Mouse (Mus musculus) embryo, embryonic 11.5 days (tissue): ENCODE measurements around the gene Rfesd.

Experiments used
- DNase-seq: peaks from one replicate; pipeline ENCODE4 v3.0.0-alpha.2; 2012; ENCODE audit warnings: low read depth, low spot score

Gene Rfesd

DNA sequence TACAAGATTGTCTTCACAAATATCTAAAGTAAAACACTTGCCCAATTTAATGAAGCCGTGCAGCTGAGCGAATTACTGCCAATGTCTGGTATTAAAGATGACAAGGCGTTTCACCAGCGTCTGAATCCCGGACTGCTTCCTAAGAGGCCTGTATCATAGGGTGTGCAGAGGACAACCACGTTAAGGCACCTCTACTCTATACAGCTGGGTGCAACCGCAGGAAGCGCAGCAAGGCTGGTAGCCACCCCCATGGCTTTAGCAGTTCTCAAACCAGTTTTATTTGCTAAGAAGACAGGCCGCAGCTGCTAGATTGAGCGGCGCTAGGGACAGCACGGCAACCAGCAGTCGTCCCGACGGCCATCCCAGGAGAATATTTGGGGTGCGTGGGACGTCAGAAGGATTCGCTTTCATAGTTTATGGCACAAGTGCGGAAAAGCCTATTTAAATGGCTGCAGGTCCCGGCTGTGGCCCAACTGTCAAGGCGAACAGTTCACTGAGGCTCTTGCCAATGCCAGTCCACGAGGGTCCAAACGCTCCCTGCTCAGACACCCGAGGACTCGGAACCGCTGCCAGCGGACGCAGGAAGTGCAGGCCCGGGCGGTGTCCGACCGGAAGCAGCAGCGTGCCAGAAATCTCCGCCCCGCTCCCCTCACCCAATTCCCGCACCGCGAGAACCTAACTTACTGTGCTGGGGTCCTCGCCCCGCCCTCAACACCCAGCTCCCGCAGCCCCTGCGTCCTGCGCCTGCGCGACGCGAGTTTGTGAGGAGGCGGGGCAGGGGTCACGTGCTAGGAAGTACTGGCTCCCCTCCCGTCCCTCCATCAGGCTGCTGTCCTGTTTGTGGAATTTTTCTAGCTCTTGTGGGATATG lies at the start of gene Rfesd:
TSS of gene Rfesd (minus strand) at position 746 of the 870 bp plus-strand sequence.
- peak; percentile 97 for DNase-seq

DNA sequence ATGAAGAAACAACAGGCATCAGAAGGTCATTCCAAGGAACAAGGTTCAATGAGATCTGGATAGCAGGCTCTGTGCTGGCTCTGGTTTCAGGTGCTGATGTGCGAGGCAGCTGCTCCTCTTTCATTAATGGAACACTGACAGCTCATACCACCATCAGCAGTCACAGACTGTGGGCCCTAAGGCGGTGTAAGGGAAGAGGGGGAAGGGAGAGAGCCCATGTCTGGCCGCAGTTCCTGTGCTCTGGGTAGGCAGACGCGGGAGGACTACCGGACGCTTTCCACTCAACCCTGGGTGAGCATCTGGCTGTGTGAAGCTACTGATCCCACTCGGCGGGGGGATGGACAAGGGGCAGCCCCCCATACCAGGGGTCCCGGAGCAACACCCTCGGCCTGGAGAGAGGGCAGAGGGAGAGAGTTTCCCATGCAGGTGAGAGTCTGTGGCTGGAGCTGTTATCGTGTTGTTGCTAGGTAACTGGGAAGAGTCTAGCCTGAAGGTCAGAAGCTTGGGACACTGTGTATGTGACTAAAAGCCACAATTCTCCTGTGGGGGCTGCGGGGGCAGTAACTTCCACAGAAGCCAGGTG lies 45.9 kb upstream of the Rfesd start:
- DNase-seq, result no peak

DNA sequence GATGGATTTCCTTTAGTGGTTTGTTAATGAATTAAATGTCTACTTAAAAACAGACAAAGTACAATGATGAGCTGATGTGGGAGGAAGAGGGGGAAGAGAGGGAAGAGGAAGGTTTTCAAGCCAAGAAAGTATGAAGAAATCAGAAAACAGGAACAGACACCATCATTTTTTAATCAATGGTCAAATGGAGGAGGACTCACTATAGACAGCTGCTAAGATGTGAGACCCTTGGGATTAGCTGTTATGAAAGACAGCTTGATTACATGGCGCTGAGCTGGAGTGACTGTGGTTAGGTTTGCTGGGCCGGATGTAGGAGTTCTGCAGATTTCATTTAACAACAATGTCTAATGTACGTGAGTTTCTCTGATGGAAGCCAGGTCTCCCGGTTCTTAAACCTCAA lies 45.0 kb upstream of the Rfesd start:
- DNase-seq, result no peak

DNA sequence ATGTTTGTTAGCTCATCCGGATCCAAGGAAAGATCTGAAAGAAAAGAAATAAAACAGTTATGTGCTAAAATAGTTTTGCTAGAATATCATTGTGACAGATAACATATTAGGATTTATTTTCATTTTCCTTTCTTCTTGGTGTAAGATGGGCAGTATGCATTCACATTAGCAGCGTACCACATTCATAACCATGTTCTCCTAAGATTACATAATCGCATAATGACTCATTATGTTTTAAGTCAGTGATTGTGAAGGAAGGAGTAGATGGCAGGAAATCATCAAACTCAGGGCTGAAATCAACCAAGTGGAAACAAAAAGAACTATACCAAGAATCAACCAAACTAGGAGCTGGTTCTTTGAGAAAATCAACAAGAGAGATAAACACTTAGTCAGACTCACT lies 44.0 kb upstream of the Rfesd start:
- DNase-seq, result no peak

DNA sequence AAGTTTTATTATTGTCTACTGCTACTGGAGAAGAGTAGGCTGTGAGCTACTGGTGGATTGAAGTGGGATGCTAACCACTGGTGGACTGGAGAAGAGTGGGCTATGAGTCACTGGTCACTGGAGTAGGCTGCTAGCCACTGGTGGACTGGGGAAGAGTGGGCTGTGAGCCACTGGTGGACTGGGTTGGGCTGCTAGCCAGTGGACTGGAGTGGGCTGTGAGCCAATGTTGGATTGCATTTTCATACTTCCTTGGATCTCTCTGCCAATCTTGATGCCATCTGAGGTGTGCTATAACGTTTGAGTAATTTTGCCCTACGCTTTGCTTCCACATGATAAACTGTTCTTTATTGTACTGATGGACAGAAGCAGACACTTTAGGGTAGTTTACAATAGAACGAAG lies 43.6 kb upstream of the Rfesd start:
- DNase-seq, result no peak

DNA sequence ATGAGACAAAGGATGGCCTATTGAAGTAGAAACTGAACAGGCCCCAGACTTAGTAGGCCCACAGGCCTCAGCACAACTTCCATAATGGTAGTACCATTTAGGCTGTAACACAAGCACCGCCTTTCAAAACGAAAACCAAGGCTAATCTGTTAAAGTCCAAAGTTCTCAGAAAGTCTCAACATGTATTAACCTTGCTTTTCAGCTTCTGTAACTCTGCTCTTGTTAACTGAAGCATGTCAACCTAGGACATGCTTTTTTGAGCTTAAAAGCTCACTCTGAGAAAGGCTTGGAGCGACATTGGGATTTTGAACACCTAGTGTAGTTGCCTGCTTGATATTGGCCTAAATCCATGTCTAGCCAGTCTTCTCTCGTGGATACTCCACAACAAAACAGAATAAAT lies 41.1 kb upstream of the Rfesd start:
- DNase-seq, result no peak

DNA sequence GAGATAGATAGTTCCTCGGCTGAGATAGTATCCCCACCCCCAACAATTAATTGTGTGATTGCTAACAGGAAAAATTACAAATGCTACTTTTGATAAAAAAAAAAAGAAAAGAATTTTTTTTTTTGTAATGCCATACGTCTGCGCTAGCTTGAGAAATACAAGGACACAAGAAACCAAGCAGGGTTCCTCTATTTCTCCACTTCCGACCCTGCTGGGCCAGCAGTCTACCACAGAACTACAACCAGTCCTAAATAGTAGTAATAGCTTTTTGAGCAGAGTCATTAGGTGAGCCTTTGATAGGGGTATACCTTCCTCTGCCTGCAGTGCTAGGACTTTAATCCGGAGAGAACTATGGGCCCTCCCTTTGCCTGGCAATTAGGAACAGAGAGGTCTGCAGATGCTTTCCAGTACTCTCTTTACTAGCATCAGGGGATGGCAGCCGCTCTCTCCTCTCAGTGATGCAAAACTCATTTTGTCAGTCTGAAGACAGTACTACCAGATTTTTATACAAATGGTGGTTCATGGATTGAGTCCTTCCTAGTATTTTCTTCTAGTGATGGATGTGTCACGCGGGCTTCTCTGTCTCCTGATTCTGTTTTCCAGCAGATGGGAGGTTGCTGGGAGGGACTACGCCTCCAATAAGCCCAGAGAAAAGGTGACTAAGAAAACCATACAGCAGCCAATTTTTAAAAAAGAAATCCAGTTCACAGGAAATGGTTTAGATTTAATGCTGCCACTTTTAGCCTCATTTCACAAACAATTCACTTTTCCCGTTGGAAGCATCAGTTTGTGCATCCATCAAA lies 38.9 kb upstream of the Rfesd start:
- no peak for DNase-seq

DNA sequence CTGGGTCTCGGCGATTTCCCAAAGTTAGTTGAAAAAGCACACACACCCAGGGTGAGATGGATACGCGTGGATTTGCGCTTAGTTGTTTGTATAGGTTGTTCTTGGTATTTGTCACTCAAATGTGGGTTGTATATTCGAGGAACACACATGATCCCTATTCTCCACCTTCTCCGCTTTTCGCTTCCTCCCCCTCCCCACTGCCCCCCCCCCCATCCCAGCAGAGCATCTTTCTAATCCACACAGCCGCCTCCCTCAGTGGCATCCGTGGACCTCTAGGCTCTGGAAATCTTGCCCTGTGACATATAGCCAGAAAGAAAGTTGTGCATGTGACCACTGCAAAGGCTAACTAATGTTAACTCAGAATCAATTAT lies 38.4 kb upstream of the Rfesd start, which contains the start of gene Gpr150:
TSS of gene Gpr150 (minus strand) at position 101 of the 371 bp plus-strand sequence.
- DNase-seq, result no peak

DNA sequence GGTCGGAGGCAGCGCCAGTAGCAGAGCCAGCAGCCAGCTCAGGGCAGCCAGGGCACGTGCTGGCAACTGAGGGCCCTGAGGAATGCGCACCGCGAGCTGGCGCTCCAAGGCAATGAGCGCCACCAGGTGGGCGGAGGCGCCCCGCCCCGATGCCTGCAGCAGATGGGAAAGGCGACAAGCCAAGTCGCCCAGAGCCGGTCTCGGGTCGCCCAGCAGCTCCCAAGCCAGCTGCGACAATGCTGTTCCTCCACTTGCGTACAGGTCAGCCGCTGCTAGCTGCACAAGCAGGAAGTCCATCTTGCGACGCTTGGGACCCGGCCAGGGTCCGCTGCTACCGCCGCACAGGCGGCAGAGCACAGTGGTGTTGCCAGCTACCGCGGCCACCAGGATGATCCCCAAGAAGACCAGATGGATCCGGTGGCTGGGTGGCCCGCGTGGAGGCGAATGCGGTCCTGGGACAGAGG lies 37.8 kb upstream of the Rfesd start:
- DNase-seq, result peak; percentile 58

DNA sequence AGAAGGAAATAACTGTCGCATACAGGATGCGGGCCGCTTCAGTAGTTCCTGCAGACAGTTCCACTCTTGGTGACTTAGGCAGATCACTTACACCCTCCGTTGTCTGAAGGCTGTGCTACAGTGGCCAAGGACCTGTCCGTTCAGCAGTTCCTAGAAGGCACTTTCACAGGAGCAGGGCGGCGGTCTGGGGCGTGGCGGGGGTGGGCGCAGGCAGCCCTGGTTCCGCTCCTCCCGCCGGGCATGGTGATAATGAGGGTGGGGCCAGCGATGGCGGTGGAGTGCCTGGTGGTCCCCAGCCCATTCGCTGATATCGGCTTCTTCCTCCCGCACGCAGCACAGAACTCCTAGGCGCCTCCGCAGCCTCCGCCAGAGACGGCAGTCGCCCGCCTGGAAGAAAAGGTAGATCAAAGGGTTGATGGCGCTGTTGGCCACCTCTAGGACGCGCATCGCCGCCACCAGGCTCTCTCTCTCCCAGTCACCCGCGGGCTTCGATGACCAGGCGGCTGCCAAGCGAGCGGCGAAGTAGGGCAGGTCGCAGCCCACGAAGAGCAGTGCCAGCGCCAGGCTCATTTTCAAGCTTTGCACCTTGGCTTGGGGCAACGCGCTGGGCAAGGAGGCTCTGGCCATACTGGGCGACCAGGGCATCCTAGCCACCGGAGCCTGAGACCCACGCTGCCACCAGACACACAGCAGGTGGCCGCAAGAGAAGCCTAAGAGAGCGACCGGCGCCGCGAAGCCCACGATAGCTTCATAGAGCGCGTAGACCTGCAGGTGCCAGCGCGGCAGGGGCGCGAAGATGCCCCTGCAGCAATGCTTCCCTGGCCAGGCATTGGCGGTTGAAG lies 37.1 kb upstream of the Rfesd start:
- DNase-seq, result no peak

DNA sequence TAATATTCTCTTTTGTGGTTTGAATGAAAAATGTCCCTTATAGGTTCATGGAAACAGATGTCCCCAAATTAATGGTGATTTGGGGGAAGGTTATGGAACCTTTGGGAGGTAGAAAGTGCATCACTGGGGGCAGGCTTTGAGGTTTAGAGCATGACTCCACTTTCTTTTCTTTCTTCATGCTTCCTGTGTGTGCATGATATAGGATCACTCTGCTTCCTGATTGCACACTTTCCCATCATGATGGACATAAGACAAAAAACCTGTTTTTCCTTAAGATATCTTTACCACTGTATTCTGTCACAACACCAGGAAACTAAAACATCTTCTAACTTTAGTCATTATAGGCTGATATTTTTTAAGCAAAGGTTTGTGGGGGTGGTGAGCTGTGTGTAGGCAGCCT lies 26.5 kb upstream of the Rfesd start:
- DNase-seq, result no peak

DNA sequence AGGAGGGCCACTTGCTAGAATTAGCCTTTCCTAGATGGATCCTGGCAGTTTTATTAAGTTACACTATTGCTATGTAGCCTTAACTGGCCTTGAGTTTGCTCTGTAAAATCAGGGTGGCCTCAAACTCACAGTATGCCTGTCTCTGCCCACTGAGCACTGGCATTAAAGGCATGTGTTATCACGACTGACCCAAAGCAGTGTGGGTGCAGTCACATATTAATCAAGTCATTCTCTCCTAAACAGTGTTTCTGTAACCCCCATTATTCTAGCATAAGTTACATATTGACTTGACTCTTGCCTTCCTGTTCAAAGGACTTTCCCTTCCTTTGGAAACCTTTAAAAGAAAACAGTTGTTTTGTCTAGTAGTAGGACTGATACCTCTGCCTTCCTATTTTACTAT lies 23.9 kb upstream of the Rfesd start:
- DNase-seq, result no peak

DNA sequence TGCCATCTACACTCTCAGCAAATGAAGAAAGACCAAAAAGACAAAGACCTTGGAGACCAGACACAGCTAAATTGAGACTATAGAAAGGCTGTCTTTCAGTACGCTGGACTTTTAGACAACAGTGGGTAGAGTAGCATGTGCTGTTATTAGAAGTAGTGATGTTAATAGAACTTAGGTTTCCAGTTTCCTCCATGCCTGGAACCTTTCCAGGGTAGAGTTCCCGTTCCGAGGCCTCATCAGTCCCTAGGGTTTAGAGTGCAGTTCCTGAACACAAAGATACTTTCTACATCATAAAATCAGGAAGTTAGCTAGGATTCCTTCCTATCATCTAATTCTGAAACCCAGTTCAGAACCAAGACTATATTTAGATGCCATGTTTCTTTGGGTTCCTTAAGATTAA lies 6.1 kb upstream of the Rfesd start:
- no peak for DNase-seq

DNA sequence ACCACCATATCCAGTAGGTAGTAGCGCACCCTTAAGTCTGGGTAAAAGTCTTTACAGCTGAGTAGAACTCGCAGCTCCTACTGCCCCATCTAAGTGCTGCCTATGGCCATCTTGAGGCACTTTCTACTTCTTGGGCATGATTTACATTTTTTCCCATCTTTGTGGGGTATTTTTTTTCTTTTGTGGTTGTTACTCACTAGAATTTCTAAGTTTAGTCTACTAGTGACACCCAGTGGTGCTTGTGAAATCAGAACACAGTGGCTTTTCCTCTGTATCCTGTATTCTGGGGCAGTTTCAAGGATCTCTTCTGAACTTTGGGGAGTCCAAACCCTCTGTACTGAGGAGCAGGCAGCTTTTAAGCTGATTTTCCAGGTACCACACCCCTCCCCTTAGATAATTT lies 3.3 kb upstream of the Rfesd start:
- DNase-seq, result no peak

DNA sequence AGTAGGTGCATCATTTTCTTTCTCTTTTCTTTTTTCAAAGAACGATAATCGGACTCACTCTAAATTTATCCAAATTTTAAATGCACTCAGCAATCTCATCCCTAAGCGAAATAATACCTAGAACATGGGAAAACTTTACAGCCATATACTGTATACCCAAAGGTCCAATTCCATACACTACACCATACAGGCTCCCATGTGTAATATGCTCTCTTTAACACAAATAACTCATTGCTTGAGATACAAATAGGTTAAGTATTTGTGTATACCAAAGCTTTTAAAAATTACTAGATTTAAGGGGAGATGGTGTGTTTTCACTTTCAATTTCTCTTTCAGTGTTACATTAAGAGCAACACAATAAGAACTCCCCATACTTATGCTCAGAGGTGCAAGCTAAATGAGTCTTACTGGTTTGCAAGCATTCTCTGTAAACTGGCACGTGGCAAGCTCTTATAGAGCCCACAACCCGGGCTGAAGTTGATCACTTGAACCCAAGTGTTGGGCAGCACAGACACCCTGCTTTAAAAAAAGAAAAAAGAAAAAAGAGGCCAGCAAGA lies 403 bp upstream of the Rfesd start:
- no peak for DNase-seq

DNA sequence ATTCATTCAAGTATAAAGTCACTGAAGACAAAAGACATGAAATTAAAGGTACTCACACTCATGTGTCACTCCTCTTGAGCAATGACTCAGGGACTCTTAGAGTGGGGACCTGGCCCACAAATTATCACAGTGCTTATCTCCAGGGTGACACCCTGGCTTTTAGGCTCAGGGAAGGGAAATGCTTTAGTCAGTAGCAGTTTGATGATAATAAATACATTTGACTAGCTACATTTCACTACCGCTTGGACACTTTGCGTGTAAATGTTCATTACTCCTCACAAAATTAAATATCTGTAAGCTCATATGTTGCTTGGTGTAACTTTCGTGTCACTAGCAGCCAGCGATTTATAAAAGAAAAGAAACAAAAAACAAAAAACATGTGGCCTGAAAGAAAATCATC lies 1.1 kb downstream of the Rfesd start:
- DNase-seq, result no peak

DNA sequence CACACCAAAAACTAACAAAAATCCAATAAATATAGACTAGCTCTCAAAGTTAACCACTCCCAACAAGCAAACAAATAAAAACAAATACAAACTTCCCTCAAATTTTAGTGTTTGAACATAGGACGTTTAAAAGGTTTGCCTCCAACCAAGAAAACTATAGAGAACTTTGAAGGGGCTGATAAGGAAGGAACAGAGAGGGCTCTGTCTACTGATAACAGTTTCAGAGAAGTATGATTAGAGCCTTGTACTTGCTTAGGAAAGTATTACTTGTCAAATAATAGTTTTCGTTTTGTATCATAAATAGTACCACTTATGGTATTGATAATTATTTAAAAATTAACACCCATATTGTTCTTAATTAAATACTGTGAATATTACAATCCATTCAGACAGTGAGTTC lies 4.0 kb downstream of the Rfesd start:
- DNase-seq, result no peak

DNA sequence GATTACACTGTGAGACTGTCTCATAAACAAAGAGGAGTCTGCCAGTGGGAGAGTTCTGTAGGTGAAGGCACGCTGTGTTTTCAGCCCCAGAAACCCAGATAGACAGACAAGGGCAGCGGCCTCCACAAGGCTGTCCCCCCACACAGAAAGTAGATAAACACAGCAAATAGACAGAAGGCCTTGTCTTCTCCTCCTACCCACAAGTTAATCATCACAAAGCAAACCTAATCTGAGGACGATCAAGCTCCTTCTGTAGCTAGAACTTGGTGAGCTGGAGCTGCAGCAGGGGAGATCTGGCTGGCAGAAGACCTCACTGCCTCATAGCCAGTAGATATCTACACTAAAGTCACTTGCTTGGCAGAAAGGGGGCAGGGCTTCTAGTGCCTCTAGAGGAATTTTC lies 15.2 kb downstream of the Rfesd start:
- no peak for DNase-seq

DNA sequence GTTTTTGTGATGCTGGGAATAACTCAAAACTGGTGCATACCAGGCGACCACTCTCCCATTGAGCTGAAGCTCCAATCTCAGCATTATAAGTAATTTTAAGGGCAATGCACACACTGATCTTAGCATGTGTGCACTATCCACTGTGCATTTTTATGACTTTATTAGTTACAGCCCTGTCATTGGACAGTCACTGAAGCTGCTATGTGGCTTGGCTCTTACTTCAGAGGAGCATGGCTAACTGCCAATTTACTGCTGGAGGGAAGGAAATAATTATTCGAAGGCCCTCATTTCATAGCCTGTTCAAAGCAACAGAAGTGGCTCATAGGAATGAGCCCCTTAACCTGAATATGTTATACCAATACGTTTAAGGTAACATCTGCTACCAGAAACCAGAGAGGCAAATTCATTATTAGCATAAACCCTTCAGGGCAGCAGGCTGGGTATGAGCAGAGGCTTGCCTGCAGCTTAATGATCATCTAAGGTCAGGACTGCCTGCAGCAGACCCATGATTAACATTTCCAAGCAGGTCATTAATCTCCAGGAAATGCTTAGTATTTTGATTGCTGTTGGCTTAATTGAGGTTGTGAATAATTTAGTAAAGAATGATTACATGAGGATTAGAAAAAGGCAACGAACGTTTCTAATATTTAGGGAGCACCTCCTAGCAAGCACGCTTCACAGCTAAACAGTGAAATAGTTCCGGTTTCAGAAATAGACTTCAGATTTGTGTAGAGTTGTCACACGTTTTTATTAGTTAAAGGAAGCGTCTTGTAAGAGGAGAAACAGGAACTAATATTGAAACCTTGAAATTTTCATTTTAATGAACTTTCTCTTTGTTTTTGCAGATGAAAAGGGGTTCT lies 26.1 kb downstream of the Rfesd start:
- peak; percentile 4 for DNase-seq

DNA sequence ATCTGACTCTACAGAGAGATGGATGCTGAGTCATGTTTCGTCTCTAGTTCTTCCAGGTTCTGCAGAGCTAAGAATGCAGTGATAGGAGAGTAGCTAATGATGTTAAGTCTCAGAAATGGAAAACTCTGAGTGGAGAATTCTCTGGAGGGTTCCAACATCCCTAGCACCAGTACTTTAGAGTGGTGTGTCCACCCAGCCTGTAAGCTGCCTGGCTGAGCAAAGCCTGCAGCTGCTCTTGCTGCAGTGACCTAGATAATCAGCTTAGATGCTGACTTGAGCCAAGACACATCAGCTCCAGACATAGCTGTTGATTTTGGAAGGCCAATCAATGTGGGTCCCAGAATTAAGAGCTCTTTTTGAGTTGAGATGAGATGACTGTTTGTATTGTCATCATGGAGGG lies 30.4 kb downstream of the Rfesd start:
- no peak for DNase-seq
